Mouse (Mus musculus): ENCODE measurements around the gene Pgm2.

Gene Pgm2

GRCm38 (mm10) chr5:64149184-64150127 lies 56.7 kb downstream of the Pgm2 start:
- DNase-seq = no peak

- DNase-seq = no peak
Measured at GRCm38 (mm10) chr5:64153319-64153718, 60.6 kb downstream of the Pgm2 start.

- no peak for DNase-seq
Measured at GRCm38 (mm10) chr5:64155861-64156550, 63.3 kb downstream of the Pgm2 start, which contains the start of gene Tbc1d1. TSS of gene Tbc1d1 (plus strand) at chr5:64156305.

- DNase-seq = no peak
Measured at GRCm38 (mm10) chr5:64156579-64156978, 63.8 kb downstream of the Pgm2 start.

- no peak for DNase-seq
Measured at GRCm38 (mm10) chr5:64157926-64158325, 65.2 kb downstream of the Pgm2 start.

- DNase-seq = peak; percentile 37
Measured at GRCm38 (mm10) chr5:64158501-64158900, 65.8 kb downstream of the Pgm2 start.

GRCm38 (mm10) chr5:64159065-64159780 lies 66.5 kb downstream of the Pgm2 start:
- DNase-seq = peak; percentile 82

GRCm38 (mm10) chr5:64159781-64160704 lies 67.3 kb downstream of the Pgm2 start:
- DNase-seq = peak; percentile 71

- peak; percentile 48 for DNase-seq
Measured at GRCm38 (mm10) chr5:64160705-64161391, 68.1 kb downstream of the Pgm2 start.

- no peak for DNase-seq
Measured at GRCm38 (mm10) chr5:64161917-64162316, 69.2 kb downstream of the Pgm2 start.

GRCm38 (mm10) chr5:64162582-64162981 lies 69.8 kb downstream of the Pgm2 start:
- DNase-seq = no peak

GRCm38 (mm10) chr5:64164414-64164813 lies 71.7 kb downstream of the Pgm2 start:
- no peak for DNase-seq

- DNase-seq = no peak
Measured at GRCm38 (mm10) chr5:64165826-64166225, 73.1 kb downstream of the Pgm2 start.

- DNase-seq = no peak
Measured at GRCm38 (mm10) chr5:64168990-64169540, 76.3 kb downstream of the Pgm2 start.

- no peak for DNase-seq
Measured at GRCm38 (mm10) chr5:64172884-64173283, 80.1 kb downstream of the Pgm2 start.

GRCm38 (mm10) chr5:64173302-64173701 lies 80.6 kb downstream of the Pgm2 start:
- DNase-seq = no peak

GRCm38 (mm10) chr5:64174429-64174935 lies 81.7 kb downstream of the Pgm2 start:
- no peak for DNase-seq

Data from cerebellum, adult 9-10 months (tissue).